ENCODE assay signal across 14 mouse cellular contexts in the genomic region with DNA sequence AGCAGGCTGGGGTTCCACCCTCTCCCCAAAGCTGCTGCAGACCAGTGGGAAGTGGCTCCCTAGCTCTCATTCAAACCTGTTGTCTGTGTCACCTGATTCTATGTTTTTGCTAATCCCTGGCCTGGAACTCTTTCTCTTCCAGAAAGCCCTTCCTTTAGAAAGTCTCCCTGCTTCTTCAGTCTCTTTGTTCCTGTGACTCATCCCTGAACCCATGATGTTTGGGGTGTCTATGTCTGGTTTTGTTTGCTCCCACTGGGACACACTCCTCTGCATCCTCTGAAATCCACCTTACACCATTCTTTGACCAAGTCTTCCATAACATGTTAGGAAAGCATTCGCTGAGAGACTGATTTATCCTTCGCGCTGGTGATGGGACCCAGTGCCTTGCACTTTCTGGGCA. TPM values are rescaled to one million over a fixed set of nuclear protein-coding genes. Genes with fewer than 3 reads are reported as not detected.
DNase-seq lines count a peak whose midpoint lies in the region; ATAC-seq and TF ChIP-seq lines count a peak whose summit lies in the region.
"Had no signal": no experiment of that assay in that cellular context is flagged by ENCODE, and none has a peak within 500 bp of the region (broad histone marks: within the 10 kb centered on the region; RNA-seq: fewer than 3 reads in every experiment).

No protein-coding gene starts in this region.

- no peak for TF ChIP-seq EP300 in lung, postnatal 0 days (IDR thresholded peaks at IDR 0.05)

- H3K9ac ChIP-seq in heart, embryonic 15.5 days: no peak overlapping the region
- H3K9ac ChIP-seq in lung, postnatal 0 days (replicated peaks; ENCODE audit: low read depth): no peak overlapping the region
- H3K9ac ChIP-seq: liver, embryonic 14.5 days had no signal

- H3K4me1 ChIP-seq in heart, embryonic 15.5 days (replicated peaks): peaks cover 51% of the 10 kb centered on the region
- no peaks in the 10 kb centered on the region for H3K4me1 ChIP-seq in lung, postnatal 0 days (ENCODE audit: insufficient read depth, low read depth, low read length)
- H3K4me1 ChIP-seq in embryonic facial prominence, embryonic 10.5 days: peaks cover 17% of the 10 kb centered on the region
- peaks cover 22% of the 10 kb centered on the region for H3K4me1 ChIP-seq in small intestine, adult 2 months (ENCODE audit: control insufficient read depth, insufficient read depth, insufficient read length, low read length)

- ATAC-seq in heart, embryonic 15.5 days (replicated peaks; ENCODE audit: insufficient number of reproducible peaks, insufficient read depth, low FRiP score, low read depth): no peak
- no peak for ATAC-seq in lung, postnatal 0 days

- WGBS in heart, embryonic 15.5 days: 82% methylated on average over 3 of the region's 3 CpGs
- whole genome bisulfite sequencing in lung, postnatal 0 days: 88% methylated on average over 3 of the region's 3 CpGs
- WGBS in embryonic facial prominence, embryonic 10.5 days: 79% methylated on average over 3 of the region's 3 CpGs
- 95% methylated on average over 3 of the region's 3 CpGs for WGBS in small intestine, adult 2 months

- H3K4me3 ChIP-seq in heart, embryonic 15.5 days: no peak overlapping the region
- no peak overlapping the region for H3K4me3 ChIP-seq in lung, postnatal 0 days (ENCODE audit: low read depth, low read length)
- H3K4me3 ChIP-seq in embryonic facial prominence, embryonic 10.5 days: 0 out of 2 replicates have a peak overlapping the region, but pooled peaks have one; percentile 85
- H3K4me3 ChIP-seq in small intestine, adult 2 months (ENCODE audit: low read depth, low read length): no peak overlapping the region

- H3K27ac ChIP-seq in heart, embryonic 15.5 days: peak overlapping the region; percentile 83
- peak overlapping the region; percentile 35; the same call in 1 of the 2 replicates for H3K27ac ChIP-seq in lung, postnatal 0 days (ENCODE audit: low read length)
- H3K27ac ChIP-seq in embryonic facial prominence, embryonic 10.5 days (replicated peaks): no peak overlapping the region
- peak overlapping the region; percentile 82 for H3K27ac ChIP-seq in small intestine, adult 2 months (ENCODE audit: insufficient read depth, low read depth, low read length)
- H3K27ac ChIP-seq: liver, embryonic 14.5 days; macrophage had no signal

- no peaks in the 10 kb centered on the region for H3K27me3 ChIP-seq in heart, embryonic 15.5 days
- H3K27me3 ChIP-seq in lung, postnatal 0 days (replicated peaks; ENCODE audit: insufficient read depth, low read length): no peaks in the 10 kb centered on the region
- H3K27me3 ChIP-seq in embryonic facial prominence, embryonic 10.5 days (replicated peaks; ENCODE audit: low read depth, poor library complexity, severe bottlenecking): no peaks in the 10 kb centered on the region
- no peaks in the 10 kb centered on the region for H3K27me3 ChIP-seq in small intestine, adult 2 months (ENCODE audit: control insufficient read depth, insufficient read depth, low read length)

- H3K36me3 ChIP-seq in heart, embryonic 15.5 days: peaks cover 22% of the 10 kb centered on the region; the same call in 1 of the 2 replicates
- H3K36me3 ChIP-seq in lung, postnatal 0 days (ENCODE audit: insufficient read depth, low read length): peaks cover 3% of the 10 kb centered on the region; the same call in 1 of the 2 replicates
- peaks cover 30% of the 10 kb centered on the region for H3K36me3 ChIP-seq in embryonic facial prominence, embryonic 10.5 days (replicated peaks)
- H3K36me3 ChIP-seq in small intestine, adult 2 months (ENCODE audit: control insufficient read depth, insufficient read depth, low read length): peaks cover 21% of the 10 kb centered on the region

- no peaks in the 10 kb centered on the region for H3K9me3 ChIP-seq in heart, embryonic 15.5 days (replicated peaks)
- no peaks in the 10 kb centered on the region for H3K9me3 ChIP-seq in lung, postnatal 0 days (ENCODE audit: low read length)
- H3K9me3 ChIP-seq in embryonic facial prominence, embryonic 10.5 days: no peaks in the 10 kb centered on the region
- H3K9me3 ChIP-seq: kidney, embryonic 15.5 days had no signal

- no peak for TF ChIP-seq CTCF in lung, postnatal 0 days (IDR thresholded peaks at IDR 0.05)
- TF ChIP-seq CTCF in small intestine, adult 2 months (IDR thresholded peaks at IDR 0.05; ENCODE audit: extremely low read depth, insufficient read length, insufficient replicate concordance, low read depth, low read length): no peak

- H3K4me2 ChIP-seq in heart, embryonic 15.5 days: no peak overlapping the region
- H3K4me2 ChIP-seq in lung, postnatal 0 days (replicated peaks; ENCODE audit: low read depth, low read length): no peak overlapping the region

- no peak for TF ChIP-seq POLR2A in small intestine, adult 2 months (IDR thresholded peaks at IDR 0.05; ENCODE audit: low read depth, low read length)

- DNase-seq in heart, adult 11 months: no peak
- no peak for DNase-seq in lung, postnatal 0 days (ENCODE audit: low spot score)
- no peak for DNase-seq in lung, adult 18-20 months
- DNase-seq in embryonic facial prominence, embryonic 10.5 days (ENCODE audit: low spot score): no peak
- DNase-seq in frontal cortex, postnatal 36 days (ENCODE audit: low spot score in 2 of 2): no peak
- no peak for DNase-seq in layer of hippocampus, adult 8-10 months (ENCODE audit: low spot score in 2 of 2)
- DNase-seq: cerebellum, adult 11 months had no signal

RNA-seq across cellular contexts. Expression of gene Nr2c2ap, which starts 1.1 kb away (rescaled TPM):
- 29.5 and 35.6 TPM in 2 replicates for polyA plus RNA-seq in heart, embryonic 15.5 days (2015; fragmentation: Nextera tagmentation; extraction: Ambion mirVana)
- polyA plus RNA-seq in lung, postnatal 0 days (2015; fragmentation: Nextera tagmentation; extraction: Ambion mirVana): 27.8 and 32.0 TPM in 2 replicates
- polyA plus RNA-seq in embryonic facial prominence, embryonic 10.5 days (2016; fragmentation: Nextera tagmentation; extraction: Ambion mirVana): 32.0 and 33.4 TPM in 2 replicates
- polyA plus RNA-seq in small intestine, adult 2 months (2012; rRNA removed): 4.9 and 9.2 TPM in 2 replicates
- total RNA-seq in layer of hippocampus, adult 8-10 months (2022): 10 to 100 TPM; 28.3 to 38.4 (median 31.2) TPM

RNA-seq across cellular contexts. Expression of gene Rfxank, which starts 8.9 kb away (rescaled TPM):
- 16.5 and 19.9 TPM in 2 replicates for polyA plus RNA-seq in heart, embryonic 15.5 days (2015; fragmentation: Nextera tagmentation; extraction: Ambion mirVana)
- 11.9 and 12.7 TPM in 2 replicates for polyA plus RNA-seq in lung, postnatal 0 days (2015; fragmentation: Nextera tagmentation; extraction: Ambion mirVana)
- 22.4 and 25.2 TPM in 2 replicates for polyA plus RNA-seq in embryonic facial prominence, embryonic 10.5 days (2016; fragmentation: Nextera tagmentation; extraction: Ambion mirVana)
- polyA plus RNA-seq in small intestine, adult 2 months (2012; rRNA removed): 23.9 and 44.9 TPM in 2 replicates
- total RNA-seq in layer of hippocampus, adult 8-10 months (2022): 10 to 100 TPM; 13.6 to 18.9 (median 14.7) TPM

RNA-seq across cellular contexts. Expression of gene Borcs8, which starts 9.2 kb away (rescaled TPM):
- 31.5 and 38.7 TPM in 2 replicates for polyA plus RNA-seq in heart, embryonic 15.5 days (2015; fragmentation: Nextera tagmentation; extraction: Ambion mirVana)
- 33.4 and 34.2 TPM in 2 replicates for polyA plus RNA-seq in lung, postnatal 0 days (2015; fragmentation: Nextera tagmentation; extraction: Ambion mirVana)
- 45.8 and 46.8 TPM in 2 replicates for polyA plus RNA-seq in embryonic facial prominence, embryonic 10.5 days (2016; fragmentation: Nextera tagmentation; extraction: Ambion mirVana)
- polyA plus RNA-seq in small intestine, adult 2 months (2012; rRNA removed): 43.3 and 83.7 TPM in 2 replicates
- 10 to 100 TPM; 41.6 to 46.4 (median 43.8) TPM for total RNA-seq in layer of hippocampus, adult 8-10 months (2022)

RNA-seq across cellular contexts. Expression of gene Ncan, which starts 9.4 kb away (rescaled TPM):
- polyA plus RNA-seq in heart, embryonic 15.5 days (2015; fragmentation: Nextera tagmentation; extraction: Ambion mirVana): 0.16 and 0.71 TPM in 2 replicates
- 0.05 and 0.06 TPM in 2 replicates for polyA plus RNA-seq in lung, postnatal 0 days (2015; fragmentation: Nextera tagmentation; extraction: Ambion mirVana)
- polyA plus RNA-seq in embryonic facial prominence, embryonic 10.5 days (2016; fragmentation: Nextera tagmentation; extraction: Ambion mirVana): 6.2 and 6.8 TPM in 2 replicates
- polyA plus RNA-seq in small intestine, adult 2 months (2012; rRNA removed): 0.04 TPM in 1 of 2 replicates, not detected in the other
- total RNA-seq in layer of hippocampus, adult 8-10 months (2022): 100 to 1,000 TPM; 121 to 134 (median 129) TPM
- total RNA-seq: hematopoietic stem cell, adult 5-6 weeks had no signal
- polyA plus RNA-seq: macrophage had no signal

RNA-seq across cellular contexts. Expression of gene Mef2b, which starts 9.4 kb away (rescaled TPM):
- polyA plus RNA-seq in heart, embryonic 15.5 days (2015; fragmentation: Nextera tagmentation; extraction: Ambion mirVana): 0.28 and 0.44 TPM in 2 replicates
- 0.11 and 0.29 TPM in 2 replicates for polyA plus RNA-seq in lung, postnatal 0 days (2015; fragmentation: Nextera tagmentation; extraction: Ambion mirVana)
- polyA plus RNA-seq in embryonic facial prominence, embryonic 10.5 days (2016; fragmentation: Nextera tagmentation; extraction: Ambion mirVana): 0.69 and 0.70 TPM in 2 replicates
- polyA plus RNA-seq in small intestine, adult 2 months (2012; rRNA removed): 1.6 and 5.3 TPM in 2 replicates
- total RNA-seq in layer of hippocampus, adult 8-10 months (2022): under 1 TPM in 2 of 4 experiments, not detected in 2; 0.82 to 0.96 TPM
- total RNA-seq: hematopoietic stem cell, adult 5-6 weeks; layer of hippocampus, postnatal 25 days had no signal
- polyA plus RNA-seq: macrophage had no signal
